Mouse (Mus musculus): ENCODE results near the gene Ccdc69. TPM values are rescaled to one million over a fixed set of nuclear protein-coding genes. Genes with fewer than 3 reads are reported as not detected.

Ccdc69 gene
- polyA plus RNA-seq, 1 experiment from 2014 or later = not detected

DNA sequence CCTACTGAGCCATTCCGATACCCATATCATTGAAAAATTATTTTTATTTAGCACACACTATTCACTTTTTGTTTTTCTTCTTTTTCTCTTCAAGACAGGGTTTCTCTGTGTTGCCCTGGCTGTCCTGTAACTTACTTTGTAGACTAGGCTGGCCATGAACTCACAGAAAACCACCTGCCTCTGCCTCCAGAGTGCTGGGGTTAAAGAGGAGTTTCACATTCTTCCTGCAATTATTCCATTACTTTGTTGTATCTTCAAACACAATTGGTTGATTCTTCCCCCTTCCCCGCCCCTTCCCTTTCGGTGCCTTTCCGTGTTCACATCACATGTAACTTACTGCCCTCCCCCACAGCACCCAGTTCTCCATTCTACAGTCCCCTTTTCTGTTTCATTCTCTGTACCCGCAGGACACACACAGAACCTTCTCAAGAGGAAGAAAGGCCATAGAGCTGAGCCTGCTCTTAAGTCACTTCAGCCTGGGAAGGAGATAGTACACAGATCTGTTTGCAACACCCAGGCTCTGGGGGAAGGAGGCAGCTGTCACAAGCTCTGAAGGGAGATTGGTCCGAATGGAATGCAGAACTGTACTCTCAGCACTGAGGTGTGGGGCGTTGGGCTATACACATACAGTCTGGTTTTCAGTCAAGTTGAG, 35.4 kb upstream of the Ccdc69 start:
- Histone ChIP-seq H3K27me3 (ENCODE audit: control insufficient read depth, insufficient read depth, low read length) (no peaks in the 10 kb centered on the region), H3K36me3 (ENCODE audit: control insufficient read depth, insufficient read depth, low read length) (no peaks in the 10 kb centered on the region; the same call in 1 of the 2 replicates), H3K27ac (ENCODE audit: low read depth, low read length) (no peak overlapping the region), H3K4me1 (ENCODE audit: control insufficient read depth, insufficient read depth, low read length) (no peaks in the 10 kb centered on the region), H3K9ac (replicated peaks; ENCODE audit: low read depth, low read length) (no peak overlapping the region), H3K9me3 (ENCODE audit: control insufficient read depth, low read length) (no peaks in the 10 kb centered on the region), H3K4me3 (ENCODE audit: low read depth, low read length) (no peak overlapping the region), H3K4me2 (ENCODE audit: low read depth, low read length) (no peak overlapping the region)
- WGBS = 82% methylated on average over 7 of the region's 7 CpGs
- no peak for ATAC-seq (ENCODE audit: low read depth)

DNA sequence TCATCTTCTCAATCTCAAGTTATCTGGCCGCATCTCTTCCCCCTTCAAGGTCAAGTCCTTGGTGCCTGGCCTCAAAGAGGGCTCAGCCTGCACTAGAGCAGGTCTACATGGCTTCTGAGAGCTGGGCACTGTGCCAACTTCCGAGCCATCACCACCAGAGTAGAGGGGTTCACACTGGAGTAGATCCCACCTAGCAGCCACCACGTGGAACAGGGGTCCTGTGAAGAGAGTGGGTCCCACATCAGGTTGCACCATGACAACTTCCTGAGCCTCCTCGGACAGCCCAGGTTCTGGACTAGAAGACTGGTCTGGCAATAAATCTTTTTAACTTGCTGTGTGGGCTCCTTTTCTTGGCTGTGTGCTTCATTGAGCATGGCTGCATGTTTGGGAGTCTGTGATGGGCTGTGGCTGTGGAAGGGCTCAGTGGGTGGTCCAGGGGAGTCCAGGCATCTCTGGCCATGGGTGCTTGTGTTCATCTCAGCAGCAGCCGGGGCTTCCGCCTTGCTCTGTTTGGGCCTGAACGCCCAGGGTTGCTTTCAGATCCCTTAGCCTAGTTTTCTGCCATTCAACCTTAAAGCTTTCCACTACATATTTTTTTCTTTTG, 32.7 kb upstream of the Ccdc69 start:
- Histone ChIP-seq H3K9me3 (ENCODE audit: control insufficient read depth, low read length) (no peaks in the 10 kb centered on the region), H3K4me1 (ENCODE audit: control insufficient read depth, insufficient read depth, low read length) (no peaks in the 10 kb centered on the region), H3K4me3 (ENCODE audit: low read depth, low read length) (no peak overlapping the region), H3K27ac (ENCODE audit: low read depth, low read length) (no peak overlapping the region), H3K9ac (replicated peaks; ENCODE audit: low read depth, low read length) (no peak overlapping the region), H3K36me3 (ENCODE audit: control insufficient read depth, insufficient read depth, low read length) (no peaks in the 10 kb centered on the region; the same call in 1 of the 2 replicates), H3K27me3 (ENCODE audit: control insufficient read depth, insufficient read depth, low read length) (no peaks in the 10 kb centered on the region), H3K4me2 (ENCODE audit: low read depth, low read length) (no peak overlapping the region)
- WGBS = 62% methylated on average over 7 of the region's 7 CpGs
- ATAC-seq (ENCODE audit: low read depth) = no peak

DNA sequence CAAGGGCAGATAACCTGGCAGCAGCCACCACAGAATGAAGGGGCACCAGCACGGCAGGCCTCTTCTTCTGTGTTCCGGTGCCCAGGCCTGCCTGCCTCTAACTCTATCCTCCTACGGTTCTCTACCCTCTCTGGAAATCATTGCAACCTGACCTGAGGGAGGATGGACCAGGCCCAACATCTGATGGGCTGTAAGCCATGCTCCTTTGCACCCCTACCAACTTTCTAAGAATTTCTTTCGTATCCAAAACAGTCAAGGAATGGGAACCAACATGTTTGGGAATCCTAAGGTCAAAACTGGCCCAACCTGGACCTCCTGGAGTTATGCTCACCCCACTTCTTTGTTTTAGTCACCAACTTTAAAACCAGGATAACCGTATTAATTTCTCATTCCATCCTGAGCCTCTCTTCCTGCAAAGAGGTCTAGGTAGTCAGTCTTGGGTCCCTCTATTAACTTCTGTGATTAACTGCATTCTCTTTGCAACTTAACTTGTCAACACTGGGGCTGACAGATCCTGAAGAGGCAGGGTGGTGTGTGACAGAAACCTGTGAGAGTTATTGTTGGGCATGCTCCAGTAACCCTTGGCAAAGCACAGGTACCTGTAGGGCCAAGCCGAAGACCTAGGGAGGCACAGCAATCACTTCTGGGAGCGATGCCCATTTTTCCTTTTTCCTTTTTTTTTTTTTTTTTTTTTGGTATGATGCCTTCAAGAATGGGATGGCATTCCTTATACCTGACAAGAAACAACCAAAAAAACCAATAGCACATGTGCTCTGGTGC, 31.8 kb upstream of the Ccdc69 start:
- no peak for ATAC-seq (ENCODE audit: low read depth)
- Histone ChIP-seq H3K27ac (ENCODE audit: low read depth, low read length) (no peak overlapping the region), H3K27me3 (ENCODE audit: control insufficient read depth, insufficient read depth, low read length) (no peaks in the 10 kb centered on the region), H3K4me2 (ENCODE audit: low read depth, low read length) (no peak overlapping the region), H3K9ac (replicated peaks; ENCODE audit: low read depth, low read length) (no peak overlapping the region), H3K4me1 (ENCODE audit: control insufficient read depth, insufficient read depth, low read length) (no peaks in the 10 kb centered on the region), H3K36me3 (ENCODE audit: control insufficient read depth, insufficient read depth, low read length) (no peaks in the 10 kb centered on the region; the same call in 1 of the 2 replicates), H3K9me3 (ENCODE audit: control insufficient read depth, low read length) (no peaks in the 10 kb centered on the region), H3K4me3 (ENCODE audit: low read depth, low read length) (no peak overlapping the region)
- 96% methylated on average over 7 of the region's 7 CpGs for WGBS

DNA sequence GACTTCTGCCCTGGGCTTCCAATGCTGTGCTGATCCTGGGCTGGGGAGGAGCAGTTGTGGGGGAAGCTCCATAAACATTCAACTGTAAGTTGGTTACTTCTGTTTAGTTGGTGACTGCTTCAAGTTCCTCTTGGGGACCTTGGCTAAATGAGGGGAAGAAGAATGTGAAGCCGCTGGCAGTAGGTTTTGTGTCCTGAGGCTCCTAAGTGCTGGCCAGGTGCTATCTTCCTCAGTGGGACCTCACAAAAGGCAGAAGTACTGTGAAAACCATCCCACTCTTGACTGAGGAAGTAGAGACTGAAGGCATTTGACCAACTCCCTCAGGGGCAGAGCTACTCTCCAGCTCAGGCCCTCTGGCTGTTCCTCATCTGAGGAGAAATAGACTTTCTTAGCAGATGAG, 28.7 kb upstream of the Ccdc69 start:
- ATAC-seq (ENCODE audit: low read depth) = no peak
- H3K4me1 ChIP-seq (ENCODE audit: control insufficient read depth, insufficient read depth, low read length) = no peaks in the 10 kb centered on the region
- H3K9me3 ChIP-seq (ENCODE audit: control insufficient read depth, low read length) = no peaks in the 10 kb centered on the region
- H3K27me3 ChIP-seq (ENCODE audit: control insufficient read depth, insufficient read depth, low read length) = no peaks in the 10 kb centered on the region
- no peak overlapping the region for H3K4me2 ChIP-seq (ENCODE audit: low read depth, low read length)
- WGBS = 100% methylated on average over 1 of the region's 1 CpGs
- no peak overlapping the region for H3K9ac ChIP-seq (replicated peaks; ENCODE audit: low read depth, low read length)
- no peak overlapping the region for H3K27ac ChIP-seq (ENCODE audit: low read depth, low read length)
- H3K36me3 ChIP-seq (ENCODE audit: control insufficient read depth, insufficient read depth, low read length) = no peaks in the 10 kb centered on the region; the same call in 1 of the 2 replicates
- H3K4me3 ChIP-seq (ENCODE audit: low read depth, low read length) = no peak overlapping the region

DNA sequence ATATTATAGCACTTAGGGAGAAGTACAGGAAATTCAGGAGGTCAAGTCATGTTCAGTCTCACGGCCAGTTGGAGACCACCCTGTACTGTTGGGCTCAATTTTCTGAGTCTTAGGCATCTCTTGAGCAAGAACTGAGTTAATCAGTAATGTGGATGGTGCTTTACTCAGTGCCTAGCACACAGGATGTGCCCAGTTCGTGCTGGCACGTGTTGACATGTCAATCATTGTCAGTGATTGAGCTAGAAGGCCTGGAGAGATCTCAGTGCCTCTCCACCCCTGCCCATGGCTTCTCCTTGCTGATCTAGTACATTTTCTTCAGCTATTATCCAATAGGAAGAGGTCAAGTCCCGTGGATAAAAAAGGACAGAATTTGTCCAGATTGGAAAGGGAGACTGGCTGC, 27.5 kb upstream of the Ccdc69 start:
- WGBS = 88% methylated on average over 4 of the region's 4 CpGs

DNA sequence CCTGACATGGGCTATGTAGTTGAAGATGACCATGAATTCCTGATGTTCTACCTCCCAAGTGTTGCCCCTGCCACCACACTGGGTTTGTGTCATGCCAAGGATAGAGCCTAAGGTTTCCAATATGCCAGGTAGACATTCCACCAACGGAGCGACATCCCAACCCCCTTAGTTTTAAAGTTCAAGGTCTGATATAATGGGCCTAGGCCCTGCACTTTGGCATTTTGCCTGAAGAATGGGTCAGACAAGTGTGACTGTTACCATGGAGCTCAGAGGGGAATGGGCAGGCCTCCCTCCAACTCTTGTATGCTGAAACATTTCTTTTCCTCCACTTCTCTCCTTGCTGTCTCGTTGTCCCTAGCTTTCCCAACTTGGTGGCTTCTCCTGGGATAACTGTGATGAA, 25.3 kb upstream of the Ccdc69 start:
- no peaks in the 10 kb centered on the region for H3K27me3 ChIP-seq (ENCODE audit: control insufficient read depth, insufficient read depth, low read length)
- no peak overlapping the region for H3K27ac ChIP-seq (ENCODE audit: low read depth, low read length)
- no peak overlapping the region for H3K9ac ChIP-seq (replicated peaks; ENCODE audit: low read depth, low read length)
- H3K4me2 ChIP-seq (ENCODE audit: low read depth, low read length) = no peak overlapping the region
- no peaks in the 10 kb centered on the region for H3K9me3 ChIP-seq (ENCODE audit: control insufficient read depth, low read length)
- 51% methylated on average over 3 of the region's 3 CpGs for WGBS
- no peak overlapping the region for H3K4me3 ChIP-seq (ENCODE audit: low read depth, low read length)
- H3K36me3 ChIP-seq (ENCODE audit: control insufficient read depth, insufficient read depth, low read length) = no peaks in the 10 kb centered on the region
- no peak for ATAC-seq (ENCODE audit: low read depth)
- H3K4me1 ChIP-seq (ENCODE audit: control insufficient read depth, insufficient read depth, low read length) = no peaks in the 10 kb centered on the region

More for the DNA sequence above, 27.5 kb upstream of the Ccdc69 start:
- H3K27me3 ChIP-seq (ENCODE audit: control insufficient read depth, insufficient read depth, low read length) = no peaks in the 10 kb centered on the region
- ATAC-seq (ENCODE audit: low read depth) = no peak
- no peak overlapping the region for H3K4me3 ChIP-seq (ENCODE audit: low read depth, low read length)
- H3K4me1 ChIP-seq (ENCODE audit: control insufficient read depth, insufficient read depth, low read length) = no peaks in the 10 kb centered on the region
- H3K36me3 ChIP-seq (ENCODE audit: control insufficient read depth, insufficient read depth, low read length) = no peaks in the 10 kb centered on the region; the same call in 1 of the 2 replicates
- H3K4me2 ChIP-seq (ENCODE audit: low read depth, low read length) = no peak overlapping the region
- H3K9ac ChIP-seq (replicated peaks; ENCODE audit: low read depth, low read length) = no peak overlapping the region
- H3K9me3 ChIP-seq (ENCODE audit: control insufficient read depth, low read length) = no peaks in the 10 kb centered on the region
- no peak overlapping the region for H3K27ac ChIP-seq (ENCODE audit: low read depth, low read length)

DNA sequence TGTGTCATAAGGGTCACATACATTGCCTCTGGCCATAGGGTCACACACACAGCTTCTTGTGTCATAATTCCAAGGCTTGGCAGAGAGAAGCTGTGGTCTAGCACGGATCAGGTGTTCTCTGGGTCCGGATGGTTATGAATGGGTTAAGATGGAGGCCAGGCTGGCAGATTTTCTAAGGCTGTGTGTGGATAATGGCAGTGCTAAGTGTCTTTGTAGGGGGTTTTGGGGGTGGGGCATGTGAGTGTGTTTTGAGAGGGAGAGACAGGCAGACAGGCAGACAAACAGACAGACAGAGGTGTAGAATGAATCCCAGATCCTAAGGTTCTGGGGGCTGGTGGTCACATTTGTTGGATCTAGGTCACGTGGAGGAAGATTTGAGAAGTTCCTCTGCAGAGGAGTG, 24.1 kb upstream of the Ccdc69 start:
- H3K4me3 ChIP-seq (ENCODE audit: low read depth, low read length) = no peak overlapping the region
- ATAC-seq (ENCODE audit: low read depth) = no peak
- H3K4me1 ChIP-seq (ENCODE audit: control insufficient read depth, insufficient read depth, low read length) = no peaks in the 10 kb centered on the region
- H3K27ac ChIP-seq (ENCODE audit: low read depth, low read length) = no peak overlapping the region
- H3K9ac ChIP-seq (replicated peaks; ENCODE audit: low read depth, low read length) = no peak overlapping the region
- no peaks in the 10 kb centered on the region for H3K27me3 ChIP-seq (ENCODE audit: control insufficient read depth, insufficient read depth, low read length)
- no peaks in the 10 kb centered on the region for H3K36me3 ChIP-seq (ENCODE audit: control insufficient read depth, insufficient read depth, low read length)
- no peak overlapping the region for H3K4me2 ChIP-seq (ENCODE audit: low read depth, low read length)
- 93% methylated on average over 3 of the region's 3 CpGs for WGBS
- no peaks in the 10 kb centered on the region for H3K9me3 ChIP-seq (ENCODE audit: control insufficient read depth, low read length)

DNA sequence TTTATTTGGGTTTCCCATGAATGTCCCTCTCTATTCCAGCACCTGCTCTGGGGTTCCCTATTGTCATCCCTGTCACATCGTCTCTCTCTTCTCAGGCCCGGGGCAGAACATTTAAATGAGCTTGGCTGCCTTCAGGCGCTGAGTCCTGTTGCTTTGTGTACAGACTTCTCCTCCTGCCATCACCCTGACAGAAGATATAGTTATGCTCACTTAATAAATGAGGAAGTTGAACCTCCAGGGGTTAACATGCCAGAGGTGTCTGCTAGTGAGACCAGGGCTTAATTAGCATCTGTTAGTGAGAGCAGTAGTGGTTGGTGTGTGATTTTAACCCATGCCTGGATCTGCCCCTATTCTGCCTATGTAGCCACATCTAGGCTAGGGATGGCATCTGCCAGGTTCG, 21.9 kb upstream of the Ccdc69 start:
- Histone ChIP-seq H3K4me1 (ENCODE audit: control insufficient read depth, insufficient read depth, low read length) (no peaks in the 10 kb centered on the region), H3K9ac (replicated peaks; ENCODE audit: low read depth, low read length) (no peak overlapping the region), H3K27me3 (ENCODE audit: control insufficient read depth, insufficient read depth, low read length) (no peaks in the 10 kb centered on the region), H3K4me2 (ENCODE audit: low read depth, low read length) (no peak overlapping the region), H3K36me3 (ENCODE audit: control insufficient read depth, insufficient read depth, low read length) (no peaks in the 10 kb centered on the region), H3K27ac (ENCODE audit: low read depth, low read length) (no peak overlapping the region), H3K9me3 (ENCODE audit: control insufficient read depth, low read length) (no peaks in the 10 kb centered on the region), H3K4me3 (ENCODE audit: low read depth, low read length) (no peak overlapping the region)
- ATAC-seq (ENCODE audit: low read depth) = no peak
- WGBS = 41% methylated on average over 4 of the region's 4 CpGs

Data from neural tube, embryonic 14.5 days (tissue).